Mouse (Mus musculus): ENCODE results near the gene Gm20388.

Gm20388 gene

GRCm38 (mm10) chr8:122199191-122199590 is 2288.6 kb downstream of the Gm20388 start:
- no peak for DNase-seq (ENCODE audit: low spot score)

DNA sequence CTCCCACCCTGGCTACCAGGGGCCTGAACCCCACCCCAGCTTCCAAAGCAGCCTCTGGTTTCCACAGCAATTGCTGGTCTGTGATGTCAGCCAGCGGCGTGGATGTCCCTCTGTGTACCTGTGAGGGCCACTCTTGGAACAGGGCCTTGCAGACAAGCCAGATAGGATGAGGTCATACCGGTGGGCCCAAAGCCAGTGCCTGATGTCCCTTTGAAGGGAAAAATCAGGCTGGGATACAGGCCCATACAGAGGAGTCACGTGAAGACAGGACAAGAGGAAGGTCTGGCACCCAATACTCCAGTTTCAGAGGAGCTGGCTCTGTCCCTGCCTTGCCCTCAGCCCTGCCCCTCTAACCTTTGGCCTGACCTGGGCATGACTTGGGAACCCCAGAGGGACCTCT is 2289.2 kb downstream of the Gm20388 start:
- no peak for DNase-seq (ENCODE audit: low spot score)

GRCm38 (mm10) chr8:122211591-122211990 is 2300.9 kb downstream of the Gm20388 start:
- no peak for DNase-seq (ENCODE audit: low spot score)

- DNase-seq (ENCODE audit: low spot score), result no peak
These were observed 2305.0 kb downstream of the Gm20388 start for GRCm38 (mm10) chr8:122215630-122216029.

GRCm38 (mm10) chr8:122216433-122216832 is 2305.8 kb downstream of the Gm20388 start:
- no peak for DNase-seq (ENCODE audit: low spot score)

DNA sequence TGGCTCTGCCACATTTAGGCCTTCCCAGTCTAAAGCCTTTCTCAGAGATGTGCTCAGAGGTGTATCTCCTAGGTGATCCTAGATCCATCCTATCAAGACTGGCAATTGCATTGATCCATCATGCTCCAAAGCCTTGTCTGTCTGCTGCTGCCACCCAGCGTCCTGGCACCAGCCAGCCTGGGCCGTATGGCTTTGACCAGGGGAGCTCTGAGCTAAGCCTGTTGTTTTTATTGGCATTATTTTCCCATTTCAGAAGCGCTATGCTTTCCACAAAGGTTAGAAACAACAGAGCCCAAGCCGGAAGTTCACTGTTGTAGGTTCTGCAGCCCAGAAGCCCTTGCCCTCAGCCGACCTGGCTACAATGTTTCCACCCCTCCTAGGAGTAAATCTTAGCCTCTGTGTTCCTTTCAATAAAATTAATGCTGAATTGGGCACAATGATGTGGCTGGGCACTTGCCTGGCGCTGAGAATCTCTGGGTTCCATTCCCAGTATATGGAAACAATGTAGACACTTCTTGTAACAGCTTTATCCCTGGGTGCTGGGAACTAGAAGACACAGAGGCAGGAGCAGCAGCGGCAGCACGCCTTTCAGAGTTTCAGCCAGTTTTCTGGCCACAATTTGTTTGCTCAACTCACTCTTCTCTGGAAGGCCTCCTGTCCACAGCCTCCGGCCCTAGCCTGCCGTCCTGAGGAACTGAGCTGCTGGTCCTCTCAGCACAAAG is 2307.0 kb downstream of the Gm20388 start:
- DNase-seq (ENCODE audit: low spot score), result no peak

DNA sequence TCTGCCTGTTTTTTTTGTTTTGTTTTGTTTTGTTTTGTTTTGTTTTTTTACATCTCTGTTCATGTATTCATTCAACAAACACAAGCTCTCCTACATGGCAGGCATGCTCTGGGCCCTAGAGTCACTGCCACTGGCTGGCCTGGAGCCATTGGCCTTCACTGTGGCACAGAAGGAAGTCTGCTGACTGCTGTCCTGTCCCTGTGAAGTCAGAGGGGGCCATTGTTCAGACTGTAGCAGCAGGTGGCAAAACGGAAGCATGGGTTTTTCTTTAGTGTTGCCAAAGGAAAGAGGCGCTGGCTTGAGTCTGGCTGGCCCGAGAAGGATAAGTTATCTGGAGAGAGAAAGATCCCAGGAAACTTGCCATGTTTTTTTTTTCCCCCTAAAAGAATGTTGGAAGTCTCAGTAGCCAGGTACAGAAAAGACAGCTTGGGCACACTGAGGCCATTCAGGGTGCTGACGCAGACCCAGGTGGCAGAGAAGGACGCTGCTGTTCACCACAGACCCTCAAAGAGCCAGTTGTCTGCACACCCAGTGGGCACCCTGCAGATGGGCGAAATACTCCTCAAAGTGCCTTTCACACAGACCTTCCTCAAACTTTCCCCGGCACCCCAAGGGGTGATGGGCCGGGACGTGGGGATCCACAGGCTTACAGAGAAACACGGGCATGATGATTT is 2313.5 kb downstream of the Gm20388 start:
- no peak for DNase-seq (ENCODE audit: low spot score)

- DNase-seq (ENCODE audit: low spot score), result no peak
These were observed 2314.0 kb downstream of the Gm20388 start for GRCm38 (mm10) chr8:122224650-122225022.

GRCm38 (mm10) chr8:122225446-122225845 is 2314.8 kb downstream of the Gm20388 start:
- DNase-seq (ENCODE audit: low spot score), result no peak

- DNase-seq (ENCODE audit: low spot score), result no peak
These were observed 2316.7 kb downstream of the Gm20388 start for GRCm38 (mm10) chr8:122227345-122227744.

GRCm38 (mm10) chr8:122228792-122229575 is 2318.3 kb downstream of the Gm20388 start:
- DNase-seq (ENCODE audit: low spot score), result no peak

- peak; percentile 16 for DNase-seq (ENCODE audit: low spot score)
These were observed 2319.4 kb downstream of the Gm20388 start for GRCm38 (mm10) chr8:122229819-122230711.

DNA sequence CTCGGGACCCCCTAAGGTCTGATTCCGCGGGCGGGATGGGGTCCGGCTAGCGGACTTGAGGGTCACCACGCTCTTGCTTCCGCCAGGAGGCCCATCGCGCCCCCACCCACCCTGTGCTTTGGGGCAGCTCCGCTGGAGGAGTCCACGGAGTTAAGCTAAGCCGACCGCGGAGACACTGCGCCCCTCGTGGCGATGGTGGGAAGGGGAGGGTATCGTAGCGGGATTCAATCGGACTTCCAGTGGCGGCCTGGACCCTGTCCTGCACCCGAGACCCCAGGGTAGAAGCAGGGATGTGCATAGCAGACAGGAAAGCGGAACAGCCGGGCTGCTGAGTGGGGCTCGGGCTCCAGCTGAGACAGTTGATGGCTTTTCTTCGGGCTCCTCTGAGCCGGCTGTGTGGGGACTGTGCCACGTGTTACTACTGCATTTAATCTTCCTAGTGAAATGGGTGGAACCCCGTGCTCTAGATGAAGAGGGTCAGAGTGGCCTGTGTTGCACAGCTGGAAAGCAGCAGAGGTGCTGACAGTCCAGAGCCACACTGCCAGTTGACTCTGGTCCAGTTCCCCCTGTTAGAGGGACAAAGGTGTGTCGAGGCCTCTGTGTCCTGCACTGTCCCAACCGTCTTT is 2320.2 kb downstream of the Gm20388 start:
- peak; percentile 62 for DNase-seq (ENCODE audit: low spot score)

DNA sequence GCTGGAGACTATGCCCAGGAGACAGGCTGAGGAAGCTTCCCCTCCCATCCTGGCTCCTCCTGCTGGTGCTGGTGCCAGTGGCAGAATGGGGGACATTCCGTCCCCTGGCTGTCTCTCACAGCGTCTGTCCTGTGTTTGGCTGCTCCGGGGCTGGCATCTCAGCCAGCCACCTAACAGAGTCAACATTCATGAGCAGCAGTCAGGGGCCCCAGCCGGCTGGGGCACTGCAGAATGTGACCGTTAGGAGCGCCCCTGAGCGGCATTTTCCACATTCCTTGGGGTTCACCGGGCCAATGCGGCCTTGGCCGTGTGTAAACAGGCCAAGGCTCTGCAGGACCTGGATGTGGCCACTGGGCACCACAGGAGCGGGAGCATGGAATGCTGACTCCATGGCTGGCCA is 2323.4 kb downstream of the Gm20388 start:
- peak; percentile 19 for DNase-seq (ENCODE audit: low spot score)

- no peak for DNase-seq (ENCODE audit: low spot score)
These were observed 2325.9 kb downstream of the Gm20388 start for GRCm38 (mm10) chr8:122236521-122236920.

DNA sequence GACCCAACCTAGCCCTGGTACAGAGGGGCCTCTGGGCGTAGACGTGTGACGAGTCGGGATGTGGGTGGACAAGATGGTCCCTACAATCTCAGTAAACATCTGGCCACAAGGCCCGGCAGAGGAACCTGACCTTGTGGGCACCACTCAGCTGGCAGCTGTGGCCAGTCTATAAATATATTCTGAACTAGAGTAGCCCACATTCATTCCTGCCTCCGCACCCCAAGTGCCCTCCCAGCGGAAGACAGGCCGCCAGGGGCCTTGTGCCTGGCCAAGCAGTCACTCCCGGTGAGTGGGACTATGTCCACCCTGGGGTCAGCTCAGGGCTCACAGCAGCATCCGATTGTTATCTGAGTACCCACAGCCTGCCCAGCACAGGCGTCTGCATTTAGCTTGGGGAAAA is 2327.6 kb downstream of the Gm20388 start:
- no peak for DNase-seq (ENCODE audit: low spot score)

DNA sequence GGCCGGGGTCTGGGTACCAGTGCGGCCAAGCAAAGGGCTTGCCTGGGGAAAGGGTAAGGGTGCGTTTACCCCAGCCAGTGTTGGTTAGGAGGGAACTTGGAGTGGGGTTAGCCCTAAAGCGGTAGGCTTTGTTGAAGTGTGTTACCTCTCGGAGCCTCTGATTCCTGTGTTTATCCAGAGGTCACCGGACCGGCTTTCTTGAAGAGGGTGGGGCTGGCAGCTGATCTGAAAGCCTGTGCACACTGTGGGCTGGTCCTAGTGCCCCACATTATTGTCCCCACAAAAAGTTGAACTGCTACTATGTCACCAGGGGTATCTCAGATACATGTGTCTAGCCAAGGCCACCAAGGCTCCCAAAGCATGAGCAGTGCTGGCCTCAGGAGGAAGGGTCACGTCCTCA is 2328.1 kb downstream of the Gm20388 start:
- no peak for DNase-seq (ENCODE audit: low spot score)

GRCm38 (mm10) chr8:122240241-122241026 is 2329.8 kb downstream of the Gm20388 start:
- no peak for DNase-seq (ENCODE audit: low spot score)

GRCm38 (mm10) chr8:122243310-122243709 is 2332.7 kb downstream of the Gm20388 start:
- no peak for DNase-seq (ENCODE audit: low spot score)

DNA sequence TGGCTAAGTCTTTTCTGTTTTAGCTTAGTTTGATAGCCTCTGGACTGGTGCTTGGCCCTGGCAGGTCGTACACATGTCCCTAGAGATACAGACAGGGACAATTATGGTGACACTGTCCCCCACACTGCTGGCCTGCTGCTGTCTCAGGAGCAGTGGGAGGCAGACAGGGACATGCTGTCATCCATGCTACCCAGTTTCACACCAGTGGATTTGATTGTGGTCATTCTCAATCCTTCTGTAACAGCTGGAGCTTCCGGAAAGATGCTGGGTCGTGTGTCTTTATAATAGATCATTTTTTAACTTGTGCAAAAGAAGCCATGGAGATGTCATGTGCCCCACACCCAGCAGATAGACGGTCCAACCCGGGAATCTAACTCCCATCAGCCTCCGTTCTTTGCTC is 2334.5 kb downstream of the Gm20388 start:
- no peak for DNase-seq (ENCODE audit: low spot score)

Data from urinary bladder, postnatal 25 days (tissue).